Mouse (Mus musculus) layer of hippocampus, postnatal 14 days (tissue): ENCODE results near the gene Qk. TPM values are rescaled to one million over a fixed set of nuclear protein-coding genes. Genes with fewer than 3 reads are reported as not detected.

ENCODE experiments used
- DNase-seq, 2 experiments: peaks; one replicate each; pipeline ENCODE4 v3.0.0; 2021 to 2022; ENCODE audit warnings: low spot score in 2 of 2, mixed read lengths in 1 of 2
- total RNA-seq, 2 experiments: library from RNA; stranded (reverse); gene quantifications; 2 replicates each; pipeline ENCODE4 v1.2.3; 2021

Qk gene
- total RNA-seq, 2 experiments from 2014 or later = 480 to 495 TPM

DNA sequence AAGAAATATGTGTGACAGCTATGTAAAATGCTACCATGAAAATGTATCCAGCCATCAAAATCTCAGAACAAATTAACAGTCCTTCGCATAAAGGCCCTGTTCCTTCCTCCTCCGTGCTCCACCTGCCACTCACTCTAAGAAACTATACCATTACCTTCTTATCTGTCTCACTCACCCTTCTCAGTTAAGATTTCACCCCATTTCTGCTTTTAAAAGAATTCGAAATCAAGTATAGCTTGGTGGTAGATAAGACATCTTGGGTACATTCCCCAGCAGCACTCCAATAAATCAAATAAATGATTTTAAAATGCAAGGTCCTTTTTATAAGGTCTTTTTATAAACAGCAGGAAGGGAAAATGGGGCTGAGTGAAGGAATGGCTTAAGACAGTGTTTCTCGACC, 53.4 kb downstream of the Qk start:
- no peak for DNase-seq

DNA sequence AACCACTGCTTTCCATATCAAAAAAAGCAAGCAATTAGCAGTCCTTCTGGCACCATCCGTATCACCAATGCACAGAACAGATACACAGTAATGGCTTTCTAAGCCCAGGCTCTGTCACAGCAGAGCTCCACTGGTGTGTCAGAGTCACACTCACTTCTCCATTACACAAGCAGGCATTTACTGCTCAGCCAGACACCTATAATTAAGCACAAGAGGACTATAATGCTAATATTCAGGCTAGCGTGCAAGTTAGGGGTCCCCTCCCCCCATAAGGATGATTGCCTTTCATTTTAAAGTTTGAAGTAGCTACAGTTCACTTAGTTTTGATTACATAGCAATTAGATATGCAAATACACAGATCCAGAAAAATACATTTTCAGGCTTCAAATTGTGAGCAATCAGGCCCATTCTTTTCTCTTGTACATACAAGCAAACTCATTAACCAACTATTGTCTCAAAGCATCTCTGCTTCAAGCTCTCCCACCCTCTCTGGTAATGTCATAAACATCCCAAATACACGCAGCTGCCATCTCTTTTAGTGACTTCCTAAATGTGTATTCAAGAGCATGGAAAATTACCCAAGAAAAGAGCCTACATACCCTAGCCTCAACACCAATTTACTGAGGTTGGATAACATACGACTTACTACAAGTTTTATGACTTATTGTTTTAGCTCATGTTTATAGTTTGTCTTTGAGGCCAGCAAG, 68.2 kb downstream of the Qk start:
- peak in 1 of 2 experiments; percentile 36 for DNase-seq

DNA sequence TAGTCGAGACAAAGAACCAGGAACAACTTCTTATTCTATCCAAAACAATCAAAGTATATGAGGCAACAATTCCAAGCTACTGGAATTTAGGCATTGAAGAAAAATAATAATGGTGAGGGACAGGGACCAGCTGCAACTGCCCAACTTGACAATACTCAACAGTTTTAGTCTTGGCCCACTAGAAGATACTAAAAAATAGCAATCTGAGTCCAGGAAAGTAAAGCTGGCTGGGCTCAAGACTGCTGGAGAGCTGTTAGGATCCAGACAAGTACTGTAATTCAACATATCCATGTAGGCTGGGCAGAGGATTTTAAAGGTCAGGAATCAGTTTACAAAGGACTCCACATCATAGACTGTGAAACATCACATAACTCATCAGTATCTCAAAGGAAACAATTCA, 79.6 kb downstream of the Qk start:
- DNase-seq = no peak

DNA sequence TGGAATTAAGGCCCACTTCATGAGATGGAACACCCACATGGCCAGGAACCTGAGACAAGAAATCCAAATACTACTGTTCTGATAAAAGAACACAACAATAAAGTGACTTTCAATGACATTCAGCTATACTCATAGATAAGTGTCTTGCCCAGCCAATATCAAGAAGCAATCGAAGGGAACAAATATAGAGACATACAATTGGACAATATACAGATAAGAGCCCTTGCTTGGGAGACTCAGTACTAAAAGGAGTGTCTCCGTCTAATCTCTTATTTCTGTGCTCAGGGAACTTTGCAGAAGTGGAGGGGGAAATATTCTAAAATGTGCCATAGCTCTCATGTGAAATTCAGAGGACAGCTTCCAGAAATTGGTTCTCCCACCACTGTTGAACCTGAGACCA, 83.1 kb downstream of the Qk start:
- DNase-seq = no peak

DNA sequence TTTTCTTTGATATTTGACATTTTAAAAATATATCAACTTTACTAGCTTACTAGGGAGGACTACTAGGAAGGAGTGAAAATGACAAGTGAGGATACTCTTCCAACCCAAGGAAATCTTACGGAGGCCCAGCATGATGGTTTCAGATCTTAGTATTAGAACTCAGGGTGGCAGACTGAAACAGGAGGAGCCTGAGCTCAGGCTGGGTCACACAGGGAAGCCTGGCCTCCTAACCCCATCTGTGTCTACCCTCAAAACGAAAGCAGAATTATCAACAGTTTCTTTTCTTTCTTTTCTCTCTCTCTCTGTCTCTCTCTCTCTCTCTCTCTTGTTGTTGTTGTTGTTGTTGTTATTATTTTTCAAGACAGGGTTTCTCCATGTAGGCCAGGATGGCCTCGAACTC, 87.2 kb downstream of the Qk start:
- no peak for DNase-seq

DNA sequence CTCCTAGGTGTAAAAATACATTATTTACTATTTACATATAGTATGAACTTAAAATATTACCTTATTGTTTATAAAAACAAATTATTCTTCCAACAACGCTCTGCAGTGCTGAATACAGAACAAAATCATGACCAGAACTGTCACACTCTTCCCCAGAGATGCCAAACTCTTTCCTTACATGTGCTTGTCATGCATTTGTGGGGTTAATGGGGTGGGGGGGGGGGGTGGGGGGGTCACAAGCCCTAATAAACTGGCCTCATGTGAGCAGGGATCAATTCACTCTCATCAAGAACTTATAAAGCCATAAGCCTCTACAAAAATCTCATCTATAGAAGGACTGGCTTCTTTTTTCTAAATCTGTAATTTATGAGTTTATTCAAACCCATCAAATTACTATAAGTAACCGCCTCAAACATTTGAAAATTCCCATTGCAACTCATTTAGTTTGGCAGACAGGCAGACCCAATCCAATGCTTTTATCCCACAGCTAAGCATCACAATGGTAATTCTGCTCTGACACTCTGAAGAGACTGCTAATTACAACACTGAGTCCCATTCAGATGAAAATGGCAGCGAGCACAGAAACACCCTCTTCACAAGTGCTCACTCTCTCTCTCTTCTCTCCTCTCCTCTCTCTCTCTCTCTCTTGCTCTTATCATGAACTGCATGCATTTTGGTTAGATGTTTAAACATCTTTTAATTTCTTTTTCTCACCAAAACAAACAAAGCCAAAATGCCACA, 91.7 kb downstream of the Qk start:
- DNase-seq = no peak

DNA sequence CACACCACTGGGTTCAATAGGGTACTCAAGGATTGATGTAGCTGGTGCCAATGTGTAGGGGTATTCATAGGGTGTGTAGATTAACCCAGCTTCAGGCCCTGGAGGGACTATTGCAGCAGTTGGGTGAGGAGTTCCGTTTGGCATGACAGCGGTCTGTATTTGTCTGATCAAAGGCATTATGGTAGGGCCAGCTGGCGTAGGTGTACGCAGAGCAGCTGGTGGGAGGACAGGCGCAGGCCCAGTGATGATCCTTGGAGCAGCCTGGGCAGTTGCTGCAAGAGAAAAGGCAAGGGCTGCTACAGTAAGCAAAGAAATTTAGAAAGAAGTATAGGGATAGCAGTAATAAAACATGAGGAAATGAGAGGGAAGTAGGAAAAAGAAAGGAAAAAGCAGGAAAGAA, 103.5 kb downstream of the Qk start:
- DNase-seq = no peak

DNA sequence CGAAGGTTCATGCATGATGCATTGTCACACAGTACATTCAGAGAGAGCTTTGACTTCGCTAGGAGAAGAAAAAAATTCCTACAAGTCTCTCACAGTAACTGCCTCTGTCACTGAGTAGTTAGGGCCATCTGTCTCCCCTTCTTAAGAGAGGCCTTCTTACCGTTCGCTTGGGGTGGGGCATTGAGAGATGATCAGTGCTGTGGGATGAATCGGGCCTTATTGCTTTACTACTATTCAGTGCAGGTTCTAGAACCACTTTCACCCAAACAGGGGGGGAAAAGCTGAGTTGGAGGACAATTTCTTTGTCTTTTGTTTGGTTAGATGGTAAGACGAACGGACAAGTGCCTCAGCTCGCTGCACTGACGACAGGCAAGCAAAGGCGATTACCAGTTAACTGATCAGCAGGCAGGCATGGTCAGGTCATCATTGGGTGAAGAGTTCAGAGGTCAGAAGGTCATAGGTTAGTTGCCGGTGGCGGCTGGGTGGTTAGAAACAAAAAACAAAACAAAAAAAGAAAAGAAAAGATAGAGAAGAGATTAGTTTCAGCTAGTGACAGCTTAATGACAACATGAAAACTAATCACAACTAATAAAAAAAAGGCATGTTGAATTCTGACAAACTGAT, 110.4 kb downstream of the Qk start:
- no peak for DNase-seq

DNA sequence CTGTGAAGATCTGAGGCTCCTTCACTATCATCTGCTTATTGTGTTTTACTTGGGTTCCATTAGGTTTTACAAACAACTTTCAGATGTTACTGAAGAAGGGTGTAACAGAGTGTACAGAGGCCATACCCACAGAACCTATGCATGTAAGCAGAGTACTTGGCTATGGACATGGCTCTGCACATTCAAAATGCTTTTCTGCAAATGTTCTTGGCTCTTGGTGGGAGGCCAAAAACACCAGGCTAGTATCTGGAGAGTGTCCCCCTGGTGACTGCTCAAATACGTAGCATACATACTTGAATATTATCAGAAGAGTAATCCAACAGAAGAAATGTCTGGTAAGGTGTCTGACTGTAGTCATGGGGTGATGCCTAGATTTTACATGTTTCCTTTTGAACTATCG, 121.0 kb downstream of the Qk start:
- DNase-seq = no peak

DNA sequence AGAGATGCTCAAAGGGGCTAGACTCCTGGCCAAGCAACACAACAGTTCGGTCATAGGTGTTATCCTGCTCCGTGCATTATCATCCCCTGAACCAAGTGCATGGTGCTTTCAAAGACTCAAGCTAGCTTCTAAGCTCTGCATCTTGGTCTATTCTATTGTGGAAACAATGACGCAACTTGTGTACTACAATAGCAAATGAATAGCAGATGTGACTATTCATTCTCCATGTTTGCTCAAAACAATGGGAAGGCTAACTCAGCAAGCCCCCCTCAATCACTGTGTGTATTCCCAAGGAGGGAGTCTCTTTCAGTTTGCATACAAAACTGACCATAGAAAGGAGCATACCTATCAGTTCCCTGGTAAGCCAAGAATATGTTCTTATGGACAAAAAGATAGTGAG, 121.4 kb downstream of the Qk start:
- no peak for DNase-seq

DNA sequence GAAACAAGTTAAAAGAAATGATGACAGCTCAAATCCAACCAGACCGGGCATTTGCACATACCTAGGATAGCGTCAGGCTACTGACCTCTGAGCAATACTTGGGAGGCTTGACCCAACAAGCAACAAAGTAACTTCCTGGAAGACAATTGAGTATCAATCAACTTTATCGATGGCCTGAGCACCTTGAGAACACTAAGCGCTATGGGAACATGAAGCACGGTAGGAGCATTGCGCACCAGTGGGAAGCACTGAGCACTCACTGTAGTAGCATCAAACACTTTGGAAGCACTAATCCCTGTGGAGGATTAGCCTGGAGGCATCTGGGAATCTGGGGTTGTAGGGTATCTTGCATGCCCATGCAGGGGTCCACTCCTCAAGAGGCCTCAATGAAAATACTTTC, 124.0 kb downstream of the Qk start:
- DNase-seq = no peak

DNA sequence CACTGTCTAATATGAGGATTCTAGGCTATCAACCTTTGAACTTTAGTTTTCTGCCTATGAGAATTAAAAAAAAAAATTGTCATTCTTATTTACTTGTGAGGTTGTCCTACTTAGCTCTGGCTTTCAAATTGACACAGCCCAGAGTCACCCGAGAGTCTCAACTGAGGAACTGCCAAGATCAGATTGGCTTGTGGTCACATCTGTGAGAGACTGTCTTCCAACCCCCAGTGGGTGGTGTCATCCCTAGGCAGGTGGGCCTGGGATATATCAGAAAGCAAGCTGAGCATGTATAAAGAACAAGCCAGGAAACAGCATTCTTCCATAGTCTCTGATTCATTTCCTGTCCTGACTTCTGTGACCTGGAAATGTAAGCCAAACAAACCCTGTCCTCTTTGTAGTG, 128.8 kb downstream of the Qk start:
- DNase-seq = no peak

DNA sequence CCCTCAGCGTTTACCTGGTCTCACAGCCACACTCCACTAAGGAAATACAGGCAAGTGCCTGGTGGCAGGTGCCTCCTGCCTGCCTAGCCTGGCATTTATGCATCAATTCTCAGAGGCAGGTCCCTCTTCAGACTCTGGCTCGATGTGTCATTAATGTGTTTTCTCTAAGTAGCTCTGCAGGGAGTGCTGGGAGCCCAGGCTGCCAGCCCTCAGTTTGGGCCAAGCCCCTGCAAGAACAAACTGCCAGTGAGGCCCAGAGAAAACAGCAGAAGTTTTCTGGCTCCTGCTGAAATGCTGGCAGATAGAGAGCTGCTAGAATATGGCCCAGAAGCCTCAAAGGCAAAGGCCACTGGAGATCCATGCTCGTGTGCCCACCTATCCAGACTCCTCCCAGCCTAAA, 131.2 kb downstream of the Qk start:
- DNase-seq = no peak

DNA sequence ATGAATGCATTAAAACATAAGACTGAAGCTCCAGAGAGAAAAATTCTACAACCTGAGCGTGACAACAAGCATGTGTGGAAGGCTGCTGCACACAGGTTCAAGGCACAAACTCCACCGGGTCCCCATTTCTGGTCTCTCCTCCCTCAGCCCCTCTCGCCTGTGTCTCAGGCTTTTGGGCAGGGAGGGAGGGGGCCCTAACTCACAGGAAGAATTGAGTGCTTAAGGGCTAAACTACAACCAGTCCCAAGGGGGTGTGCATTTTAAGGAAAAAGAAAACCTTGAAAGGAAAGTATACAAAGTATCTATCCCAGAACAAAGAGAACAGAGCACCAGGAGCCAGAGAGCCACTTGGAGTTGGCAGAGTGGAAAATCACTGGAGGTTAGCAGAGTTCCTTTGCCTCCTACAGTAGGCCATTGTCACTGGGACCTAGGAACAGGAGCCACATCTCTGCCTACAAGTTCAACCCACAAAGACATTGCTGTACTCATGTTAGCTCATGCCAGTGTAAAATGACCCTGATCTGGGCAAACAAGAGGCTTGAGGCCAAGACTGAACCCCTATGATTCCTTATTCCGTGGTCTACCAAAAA, 132.1 kb downstream of the Qk start:
- no peak for DNase-seq

DNA sequence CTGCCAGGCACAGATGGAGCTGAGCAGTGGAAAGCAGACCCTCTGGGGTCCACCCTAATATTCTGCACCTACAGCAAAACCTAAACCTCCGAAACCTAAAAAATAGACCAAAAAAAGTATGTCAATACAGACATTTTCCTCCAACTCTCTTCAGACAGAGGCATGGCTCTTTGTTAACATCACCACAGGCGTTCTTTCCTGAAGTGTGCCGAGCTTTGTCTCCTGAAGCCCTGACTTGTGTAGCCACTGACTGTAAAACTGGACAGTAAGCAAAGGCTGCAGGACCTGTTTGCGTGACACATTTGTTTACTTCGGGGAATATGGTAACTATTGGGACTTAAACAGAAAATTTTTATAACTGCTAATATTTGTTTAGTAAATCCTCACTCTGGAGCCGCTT, 137.9 kb downstream of the Qk start:
- no peak for DNase-seq

DNA sequence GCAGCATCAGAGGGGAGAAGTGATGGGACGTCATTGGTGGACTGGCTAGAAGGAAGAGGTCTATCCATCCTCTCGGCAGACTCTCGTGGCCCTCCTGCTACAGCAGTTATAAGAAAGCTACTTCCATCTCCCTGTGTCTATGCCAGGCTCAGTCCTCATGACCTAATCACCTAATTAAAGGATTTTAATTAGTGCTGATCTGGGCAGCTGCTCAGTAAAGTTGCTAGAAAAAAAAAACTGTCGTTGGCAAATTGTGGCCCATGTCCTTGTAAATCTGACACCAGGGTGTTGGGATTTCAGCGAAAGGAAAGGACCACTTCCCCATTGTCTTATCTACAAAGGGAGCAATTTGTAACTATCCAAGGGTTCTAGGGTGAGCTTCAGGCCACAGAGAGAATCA, 142.6 kb downstream of the Qk start:
- DNase-seq = no peak

DNA sequence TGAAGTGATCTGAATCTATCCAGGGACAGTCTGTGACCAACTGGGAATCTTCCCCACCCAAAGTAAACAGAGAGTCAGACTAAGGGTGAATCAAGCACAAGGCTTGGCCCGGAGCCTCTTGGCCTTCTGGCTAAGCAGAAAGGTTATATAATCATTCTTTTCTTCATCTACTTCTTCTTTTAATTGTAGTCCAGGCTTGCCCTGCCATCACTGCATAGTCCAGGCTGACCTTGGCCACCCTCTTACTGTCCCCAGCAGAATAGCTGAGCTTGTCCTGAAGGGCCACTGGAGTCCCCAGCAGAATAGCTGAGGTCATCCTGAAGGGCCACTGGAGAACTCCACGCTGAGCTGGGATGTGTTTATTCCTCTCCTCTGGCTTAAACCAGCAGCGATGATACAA, 158.4 kb downstream of the Qk start:
- DNase-seq = no peak

DNA sequence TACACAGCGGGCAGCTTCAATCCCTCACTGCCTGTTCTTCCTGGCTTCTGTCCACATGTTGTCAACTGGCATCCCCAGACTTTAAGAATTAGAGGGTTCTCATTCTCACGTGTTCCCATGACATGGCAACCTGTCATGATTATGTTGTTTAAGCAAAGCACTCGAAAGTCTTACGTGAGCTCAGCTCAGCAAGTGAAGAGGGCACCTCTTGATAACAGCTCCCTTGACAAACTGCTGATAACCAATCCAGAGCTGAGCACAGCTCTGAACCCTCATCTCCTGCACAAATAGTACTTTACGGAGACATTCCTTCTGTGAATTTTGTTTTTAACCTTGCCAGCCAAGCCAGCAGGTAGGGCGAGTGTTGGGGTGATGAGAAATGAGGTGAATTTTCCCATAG, 159.2 kb downstream of the Qk start:
- DNase-seq = no peak

DNA sequence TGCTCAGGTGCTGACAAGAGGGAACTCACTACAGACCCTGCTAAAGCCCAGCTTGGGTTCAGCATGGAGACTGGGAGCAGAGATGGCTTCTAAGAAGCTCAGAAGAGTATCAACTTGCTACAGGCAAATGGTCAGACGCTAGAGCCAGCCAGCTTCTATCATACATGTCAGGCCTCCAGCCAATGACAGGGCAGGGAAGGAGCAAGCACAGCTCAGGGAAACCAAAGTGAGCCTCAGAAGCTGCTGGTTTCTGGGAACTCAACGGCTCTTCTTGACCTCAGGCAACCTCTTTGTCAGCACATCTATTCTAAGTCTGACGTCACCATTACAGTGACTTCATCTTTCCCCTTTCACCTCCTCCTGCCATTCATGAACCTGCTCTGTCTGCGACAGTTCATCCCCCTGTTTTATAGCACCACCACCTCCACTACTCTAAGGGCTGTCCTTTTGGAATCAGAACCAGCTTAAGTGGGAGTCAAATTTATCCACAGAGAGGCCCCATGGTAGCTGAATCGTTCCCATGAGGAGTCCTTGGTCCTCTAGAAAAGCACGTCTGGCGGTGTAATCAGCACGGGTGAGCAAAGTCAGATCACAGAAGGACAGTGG, 166.7 kb downstream of the Qk start:
- no peak for DNase-seq
